Mouse (Mus musculus): Measurements from ENCODE around the gene Grid2.

Grid2 gene

GRCm38 (mm10) chr6:64730030-64730429 is 1474.4 kb downstream of the Grid2 start:
- no peak for ATAC-seq (ENCODE audit: low TSS enrichment)

GRCm38 (mm10) chr6:64730506-64731020 is 1474.9 kb downstream of the Grid2 start:
- ATAC-seq (ENCODE audit: low TSS enrichment), result no peak

- ATAC-seq (ENCODE audit: low TSS enrichment), result no peak
These were observed 1475.5 kb downstream of the Grid2 start for GRCm38 (mm10) chr6:64731126-64731525.

- ATAC-seq (ENCODE audit: low TSS enrichment), result no peak
These were observed 1476.1 kb downstream of the Grid2 start for GRCm38 (mm10) chr6:64731621-64732320.

GRCm38 (mm10) chr6:64733311-64733710 is 1477.6 kb downstream of the Grid2 start:
- ATAC-seq (ENCODE audit: low TSS enrichment), result no peak

- ATAC-seq (ENCODE audit: low TSS enrichment), result peak; percentile 77
These were observed 1479.0 kb downstream of the Grid2 start for GRCm38 (mm10) chr6:64734441-64735320.

GRCm38 (mm10) chr6:64736317-64736716 is 1480.6 kb downstream of the Grid2 start:
- ATAC-seq (ENCODE audit: low TSS enrichment), result no peak

GRCm38 (mm10) chr6:64742915-64743489 is 1487.3 kb downstream of the Grid2 start:
- no peak for ATAC-seq (ENCODE audit: low TSS enrichment)
